Mouse (Mus musculus) kidney, postnatal 25 days (tissue): ENCODE results near the gene Mthfd1.
A peak's percentile ranks its signal among the peaks of the same experiment; 100 is the strongest.
"Not testable (repeated sequence)": the region's sequence is repeated elsewhere in the genome, so short reads cannot be mapped to it uniquely, and the experiment has no call there.

Experiments used
- DNase-seq, 2 experiments: peaks; one replicate each; pipeline ENCODE4 v3.0.0; 2021; ENCODE audit warnings: mixed read lengths in 2 of 2

The Mthfd1 gene

GRCm38 (mm10) chr12:76254725-76255498, at the start of gene Mthfd1:
Gene Mthfd1 (plus strand): TSS chr12:76255298.
- DNase-seq = peak; percentile 95 to 99

GRCm38 (mm10) chr12:76209429-76209974, 45.6 kb upstream of the Mthfd1 start:
- DNase-seq = no peak

GRCm38 (mm10) chr12:76215121-76215520, 40.0 kb upstream of the Mthfd1 start:
- DNase-seq = no peak

GRCm38 (mm10) chr12:76216716-76217115, 38.4 kb upstream of the Mthfd1 start:
- DNase-seq = no peak

- not testable (repeated sequence) for DNase-seq
Measured at GRCm38 (mm10) chr12:76222104-76222503, 33.0 kb upstream of the Mthfd1 start.

GRCm38 (mm10) chr12:76230644-76231043, 24.5 kb upstream of the Mthfd1 start:
- no peak for DNase-seq

GRCm38 (mm10) chr12:76235253-76235652, 19.8 kb upstream of the Mthfd1 start:
- DNase-seq = no peak

- DNase-seq = no peak
Measured at GRCm38 (mm10) chr12:76239145-76239838, 15.8 kb upstream of the Mthfd1 start.

GRCm38 (mm10) chr12:76239839-76240571, 15.1 kb upstream of the Mthfd1 start:
- DNase-seq = no peak

- no peak for DNase-seq
Measured at GRCm38 (mm10) chr12:76240670-76241069, 14.4 kb upstream of the Mthfd1 start.

GRCm38 (mm10) chr12:76241084-76241483, 14.0 kb upstream of the Mthfd1 start:
- no peak for DNase-seq

GRCm38 (mm10) chr12:76241833-76242232, 13.3 kb upstream of the Mthfd1 start:
- DNase-seq = no peak

- DNase-seq = no peak
Measured at GRCm38 (mm10) chr12:76244981-76245380, 10.1 kb upstream of the Mthfd1 start.

- no peak for DNase-seq
Measured at GRCm38 (mm10) chr12:76246646-76247045, 8.5 kb upstream of the Mthfd1 start, which contains the start of gene Tex21. Gene Tex21 (minus strand): TSS chr12:76246746.

GRCm38 (mm10) chr12:76253090-76253489, 2.0 kb upstream of the Mthfd1 start:
- no peak for DNase-seq

- DNase-seq = no peak
Measured at GRCm38 (mm10) chr12:76253591-76253990, 1.5 kb upstream of the Mthfd1 start.

GRCm38 (mm10) chr12:76253991-76254390, 1.1 kb upstream of the Mthfd1 start:
- no peak for DNase-seq

GRCm38 (mm10) chr12:76255499-76255875, 389 bp downstream of the Mthfd1 start:
- DNase-seq = peak; percentile 47 to 73

- peak; percentile 34 to 60 for DNase-seq
Measured at GRCm38 (mm10) chr12:76256114-76256843, 1.2 kb downstream of the Mthfd1 start.

- no peak for DNase-seq
Measured at GRCm38 (mm10) chr12:76260673-76261072, 5.6 kb downstream of the Mthfd1 start.

GRCm38 (mm10) chr12:76261556-76261955, 6.5 kb downstream of the Mthfd1 start:
- no peak for DNase-seq

- no peak for DNase-seq
Measured at GRCm38 (mm10) chr12:76262918-76263317, 7.8 kb downstream of the Mthfd1 start.
